Mouse (Mus musculus) subcutaneous adipose tissue, adult 2 months (tissue): ENCODE measurements around the gene Exoc7. TPM values are rescaled to one million over a fixed set of nuclear protein-coding genes. Genes with fewer than 3 reads are reported as not detected.

Experiments
- polyA plus RNA-seq: library from polyadenylated mRNA; depleted of rRNA; stranded (reverse); fragments of >200 nt; gene quantifications from 2 replicates; pipeline ENCODE4 v1.2.3, GENCODE M21; 2012; ENCODE audit warnings: low replicate concordance; rRNA removed

The Exoc7 gene
- polyA plus RNA-seq, result 36.6 and 41.8 TPM in 2 replicates

GRCm38 (mm10) chr11:116307019-116307725 lies at the start of gene Exoc7:
TSS of gene Exoc7 (minus strand) at chr11:116307233.

GRCm38 (mm10) chr11:116335244-116336036 lies 28.4 kb upstream of the Exoc7 start, which contains the start of gene Foxj1:
TSS of gene Foxj1 (minus strand) at chr11:116335399.

GRCm38 (mm10) chr11:116280751-116281663 lies 26.0 kb downstream of the Exoc7 start, which contains the start of gene Galr2:
TSS of gene Galr2 (plus strand) at chr11:116280939.

GRCm38 (mm10) chr11:116274045-116274666 lies 32.9 kb downstream of the Exoc7 start, which contains the start of gene Srp68:
TSS of gene Srp68 (minus strand) at chr11:116274217.

Other genes with a start within 250 kb of the Exoc7 start
- 1.7 and 7.5 TPM in 2 replicates for gene Unc13d, start 229.3 kb downstream of the Exoc7 start, polyA plus RNA-seq
- gene Wbp2, start 220.2 kb downstream of the Exoc7 start, polyA plus RNA-seq, result 189 and 264 TPM in 2 replicates
- gene Trim47, start 180.0 kb downstream of the Exoc7 start, polyA plus RNA-seq, result 41.1 and 61.3 TPM in 2 replicates
- 12.7 and 19.1 TPM in 2 replicates for gene Trim65, start 176.1 kb downstream of the Exoc7 start, polyA plus RNA-seq
- 43.3 and 80.0 TPM in 2 replicates for gene Mrpl38, start 168.4 kb downstream of the Exoc7 start, polyA plus RNA-seq
- gene Fbf1, start 139.1 kb downstream of the Exoc7 start, polyA plus RNA-seq, result 15.9 and 34.9 TPM in 2 replicates
- gene Ten1, start 108.4 kb downstream of the Exoc7 start, polyA plus RNA-seq, result 11.0 and 38.0 TPM in 2 replicates
- gene Acox1, start 108.2 kb downstream of the Exoc7 start, polyA plus RNA-seq, result 158 and 369 TPM in 2 replicates
- gene Evpl, start 69.2 kb downstream of the Exoc7 start, polyA plus RNA-seq, result 0.26 and 2.2 TPM in 2 replicates
- 47.5 and 69.1 TPM in 2 replicates for gene Srp68, start 33.0 kb downstream of the Exoc7 start, polyA plus RNA-seq
- 0.06 and 2.1 TPM in 2 replicates for gene Galr2, start 26.3 kb downstream of the Exoc7 start, polyA plus RNA-seq
- 0.04 and 2.2 TPM in 2 replicates for gene Foxj1, start 28.2 kb upstream of the Exoc7 start, polyA plus RNA-seq
- 2.8 and 8.2 TPM in 2 replicates for gene Rnf157, start 105.8 kb upstream of the Exoc7 start, polyA plus RNA-seq
- 83.9 and 86.6 TPM in 2 replicates for gene Ubald2, start 126.9 kb upstream of the Exoc7 start, polyA plus RNA-seq
- 0.19 and 0.31 TPM in 2 replicates for gene Qrich2, start 159.0 kb upstream of the Exoc7 start, polyA plus RNA-seq
- 77.4 and 154 TPM in 2 replicates for gene Prpsap1, start 187.0 kb upstream of the Exoc7 start, polyA plus RNA-seq
- 10.2 and 24.7 TPM in 2 replicates for gene Sphk1, start 223.7 kb upstream of the Exoc7 start, polyA plus RNA-seq